Mouse (Mus musculus) thymus, adult 18-20 months (tissue): Measurements from ENCODE around the gene Patj.

Experiments
- DNase-seq, 2 experiments: peaks; one replicate each; pipeline ENCODE4 v3.0.0; 2022; ENCODE audit warnings: mixed read lengths in 2 of 2

Patj gene

GRCm38 (mm10) chr4:98449564-98450263 is 54.1 kb downstream of the Patj start:
- no peak for DNase-seq

GRCm38 (mm10) chr4:98450308-98450707 is 54.7 kb downstream of the Patj start:
- DNase-seq: no peak

- no peak for DNase-seq
These were observed 55.2 kb downstream of the Patj start for GRCm38 (mm10) chr4:98450829-98451228.

- no peak for DNase-seq
These were observed 55.7 kb downstream of the Patj start for GRCm38 (mm10) chr4:98451259-98451658.

GRCm38 (mm10) chr4:98452725-98453124 is 57.1 kb downstream of the Patj start:
- no peak for DNase-seq

- DNase-seq: no peak
These were observed 57.6 kb downstream of the Patj start for GRCm38 (mm10) chr4:98453231-98453630.

- no peak for DNase-seq
These were observed 59.8 kb downstream of the Patj start for GRCm38 (mm10) chr4:98455352-98455751.

GRCm38 (mm10) chr4:98455910-98456309 is 60.3 kb downstream of the Patj start:
- no peak for DNase-seq

GRCm38 (mm10) chr4:98461804-98462341 is 66.3 kb downstream of the Patj start:
- DNase-seq: no peak

GRCm38 (mm10) chr4:98465476-98465875 is 69.9 kb downstream of the Patj start:
- DNase-seq: no peak

GRCm38 (mm10) chr4:98465886-98466285 is 70.3 kb downstream of the Patj start:
- no peak for DNase-seq

- DNase-seq: no peak
These were observed 75.8 kb downstream of the Patj start for GRCm38 (mm10) chr4:98471376-98471775.

GRCm38 (mm10) chr4:98473491-98473890 is 77.9 kb downstream of the Patj start:
- DNase-seq: no peak

GRCm38 (mm10) chr4:98478005-98478404 is 82.4 kb downstream of the Patj start:
- DNase-seq: no peak

GRCm38 (mm10) chr4:98486475-98486874 is 90.9 kb downstream of the Patj start:
- no peak for DNase-seq

- no peak for DNase-seq
These were observed 91.3 kb downstream of the Patj start for GRCm38 (mm10) chr4:98486901-98487300.

GRCm38 (mm10) chr4:98489386-98489785 is 93.8 kb downstream of the Patj start:
- no peak for DNase-seq

GRCm38 (mm10) chr4:98498341-98498740 is 102.8 kb downstream of the Patj start:
- no peak for DNase-seq

- DNase-seq: no peak
These were observed 104.6 kb downstream of the Patj start for GRCm38 (mm10) chr4:98500182-98500581.

- DNase-seq: no peak
These were observed 105.3 kb downstream of the Patj start for GRCm38 (mm10) chr4:98500875-98501274.

- no peak for DNase-seq
These were observed 109.2 kb downstream of the Patj start for GRCm38 (mm10) chr4:98504743-98505142.

GRCm38 (mm10) chr4:98508471-98509271 is 113.1 kb downstream of the Patj start:
- no peak for DNase-seq

GRCm38 (mm10) chr4:98509939-98510338 is 114.4 kb downstream of the Patj start:
- DNase-seq: no peak

GRCm38 (mm10) chr4:98511296-98511695 is 115.7 kb downstream of the Patj start:
- DNase-seq: no peak
